Mouse (Mus musculus) spleen, adult 2 months (tissue): ENCODE measurements around the gene Lamp1.

Experiments
- CTCF ChIP-seq: fragments of 200-500 bp; IDR thresholded peaks from 2 replicates; pipeline ENCODE4 v1.5.1; 2011; ENCODE audit warnings: mild to moderate bottlenecking, inconsistent platforms; ENCODE audit not compliant: insufficient read depth, insufficient read length, insufficient replicate concordance; ENCODE audit errors: extremely low read depth
- POLR2A ChIP-seq: fragments of 200-500 bp; IDR thresholded peaks from 2 replicates; pipeline ENCODE4 v1.6.1; 2011; ENCODE audit warnings: low read depth, low read length, inconsistent platforms

DNA sequence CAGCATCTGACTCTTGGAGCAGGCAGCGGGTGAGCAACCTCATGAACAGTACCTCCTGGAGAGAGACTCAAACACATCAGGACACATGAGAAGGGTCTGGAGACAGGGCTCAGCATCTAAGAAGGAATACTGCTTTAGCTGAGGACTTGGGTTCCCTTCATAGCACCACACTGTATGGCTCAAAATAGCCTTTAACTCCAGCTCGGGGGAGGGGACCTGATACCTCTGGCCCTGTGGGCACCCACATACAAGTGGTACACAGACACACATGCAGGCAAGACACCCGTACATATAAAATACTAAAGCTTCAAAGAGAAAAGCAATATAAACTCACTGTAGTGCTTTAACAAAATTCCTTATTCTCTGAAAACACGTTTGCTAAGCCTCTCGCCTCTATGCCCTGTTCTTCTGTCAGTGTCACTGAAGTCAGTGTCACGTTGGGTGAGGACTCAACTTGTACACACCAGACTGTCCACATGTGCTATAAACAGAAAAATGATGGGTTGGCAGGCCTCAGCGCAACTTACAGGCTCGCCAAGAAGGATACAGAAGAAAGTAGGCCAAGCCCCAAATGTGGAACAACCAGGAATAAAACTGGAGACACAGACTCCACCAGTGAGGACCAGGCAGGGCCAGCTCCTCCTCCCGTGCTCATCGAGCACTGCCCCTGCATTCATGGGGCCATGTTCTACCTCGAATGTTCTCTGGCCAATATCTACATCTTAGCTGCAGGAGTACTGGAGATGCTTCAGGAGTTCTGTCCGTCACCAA, 2.4 kb upstream of the Lamp1 start:
- TF ChIP-seq CTCF (no peak), POLR2A (no peak)
